Mouse (Mus musculus) CH12.LX (cell line): Measurements from ENCODE around the gene Ung. TPM values are rescaled to one million over a fixed set of nuclear protein-coding genes. Genes with fewer than 3 reads are reported as not detected.
A peak's percentile ranks its signal among the peaks of the same experiment; 100 is the strongest.

Source experiments
- DNase-seq: peaks from one replicate; pipeline ENCODE4 v3.0.0-alpha.2; 2013; ENCODE audit errors: extremely low read depth
- H3K27ac ChIP-seq: 2 replicates; pipeline ENCODE4 v1.5.1; 2012; ENCODE audit warnings: low read depth, mild to moderate bottlenecking, control low read depth, moderate library complexity; ENCODE audit not compliant: insufficient read depth
- H3K27me3 ChIP-seq: replicated peaks from 2 replicates; pipeline ENCODE3; 2012; ENCODE audit warnings: inconsistent platforms
- H3K36me3 ChIP-seq, 2 experiments: replicated peaks in 1 of 2; 2 replicates each; pipeline versions ENCODE3 to v1.6.1; 2012; ENCODE audit warnings: inconsistent platforms in 1 of 2, low read length in 1 of 2, mild to moderate bottlenecking in 1 of 2, mixed read lengths in 1 of 2, moderate library complexity in 1 of 2; ENCODE audit not compliant: control insufficient read depth in 1 of 2, insufficient read depth in 1 of 2
- H3K4me1 ChIP-seq, 2 experiments: 2 replicates each; pipeline ENCODE4 v1.6.1; 2012; ENCODE audit warnings: inconsistent platforms in 1 of 2, moderate library complexity in 1 of 2; ENCODE audit not compliant: insufficient read depth in 2 of 2, control insufficient read depth in 1 of 2
- H3K4me2 ChIP-seq: 2 replicates; pipeline ENCODE4 v1.6.1; 2012; ENCODE audit warnings: low read depth, mild to moderate bottlenecking, control low read depth; ENCODE audit not compliant: poor library complexity, insufficient read depth, severe bottlenecking
- H3K4me3 ChIP-seq, 3 experiments: fragments of 150-350 bp in 1 of 3; sonication (generic) in 1 of 3; replicated peaks in 1 of 3; 2 replicates each; pipeline versions ENCODE3 to v1.5.1; 2011 to 2012; ENCODE audit warnings: low read depth in 2 of 3, low read length in 2 of 3, mild to moderate bottlenecking in 2 of 3, moderate library complexity in 2 of 3, control low read depth in 1 of 3, improper control_type of control experiment in 1 of 3, inconsistent platforms in 1 of 3, mixed read lengths in 1 of 3; ENCODE audit not compliant: poor library complexity in 1 of 3
- H3K79me2 ChIP-seq: replicated peaks from 2 replicates; pipeline ENCODE4 v1.6.1; 2012; ENCODE audit warnings: mild to moderate bottlenecking, moderate library complexity; ENCODE audit not compliant: control insufficient read depth, poor library complexity, insufficient read depth, severe bottlenecking; ENCODE audit errors: extremely low read depth
- H3K9ac ChIP-seq: 2 replicates; pipeline ENCODE4 v1.6.1; 2012; ENCODE audit warnings: low read depth, mild to moderate bottlenecking, control low read depth, moderate library complexity; ENCODE audit not compliant: insufficient read depth
- H3K9me3 ChIP-seq: replicated peaks from 2 replicates; pipeline ENCODE3; 2012; ENCODE audit warnings: low read length, inconsistent platforms, mixed read lengths
- CHD2 ChIP-seq: IDR thresholded peaks from 2 replicates; pipeline ENCODE4 v1.6.1; 2011; ENCODE audit warnings: low read length, improper control_type of control experiment
- CTCF ChIP-seq, 2 experiments: IDR thresholded peaks in 1 of 2; conservative IDR thresholded peaks in 1 of 2; 2 replicates each; pipeline ENCODE4 v1.5.1; 2011 to 2012; ENCODE audit warnings: low read depth in 2 of 2, low read length in 2 of 2, improper control_type of control experiment in 1 of 2, inconsistent platforms in 1 of 2, mild to moderate bottlenecking in 1 of 2, moderate library complexity in 1 of 2
- ELF1 ChIP-seq: IDR thresholded peaks from 2 replicates; pipeline ENCODE4 v1.6.1; 2014; ENCODE audit warnings: low read depth, mild to moderate bottlenecking, inconsistent platforms, low read length, improper control_type of control experiment
- HCFC1 ChIP-seq: IDR thresholded peaks from 2 replicates; pipeline ENCODE4 v1.6.1; 2012; ENCODE audit warnings: low read depth, mild to moderate bottlenecking, inconsistent platforms, low read length, improper control_type of control experiment
- IRF4 ChIP-seq: IDR thresholded peaks from 2 replicates; pipeline ENCODE4 v1.6.1; 2014; ENCODE audit warnings: low read depth, mild to moderate bottlenecking, inconsistent platforms, low read length, improper control_type of control experiment
- MAX ChIP-seq: IDR thresholded peaks from 2 replicates; pipeline ENCODE4 v1.6.1; 2011; ENCODE audit warnings: low read length, improper control_type of control experiment
- MEF2A ChIP-seq: IDR thresholded peaks from 2 replicates; pipeline ENCODE4 v1.6.1; 2014; ENCODE audit warnings: low read depth, mild to moderate bottlenecking, inconsistent platforms, low read length, improper control_type of control experiment, borderline replicate concordance
- NELFE ChIP-seq: IDR thresholded peaks from 2 replicates; pipeline ENCODE4 v1.6.1; 2011; ENCODE audit warnings: low read depth, low read length, improper control_type of control experiment
- NRF1 ChIP-seq: IDR thresholded peaks from 2 replicates; pipeline ENCODE4 v1.6.1; 2014; ENCODE audit warnings: low read depth, mild to moderate bottlenecking, inconsistent platforms, low read length, improper control_type of control experiment, moderate library complexity
- PAX5 ChIP-seq: IDR thresholded peaks from 2 replicates; pipeline ENCODE4 v1.6.1; 2012; ENCODE audit warnings: low read length, inconsistent platforms, mixed read lengths
- POLR2A ChIP-seq: IDR thresholded peaks from 2 replicates; pipeline ENCODE4 v1.6.1; 2011; ENCODE audit warnings: low read depth, mild to moderate bottlenecking, improper control_type of control experiment, low read length
- RAD21 ChIP-seq: IDR thresholded peaks from 2 replicates; pipeline ENCODE4 v1.6.1; 2011; ENCODE audit warnings: low read depth, mild to moderate bottlenecking, low read length, improper control_type of control experiment, moderate library complexity
- SIN3A ChIP-seq: IDR thresholded peaks from 2 replicates; pipeline ENCODE4 v1.6.1; 2012; ENCODE audit warnings: low read length, improper control_type of control experiment, inconsistent platforms
- TCF12 ChIP-seq: IDR thresholded peaks from 2 replicates; pipeline ENCODE4 v1.6.1; 2014; ENCODE audit warnings: low read depth, mild to moderate bottlenecking, inconsistent platforms, low read length, improper control_type of control experiment
- ZMIZ1 ChIP-seq: IDR thresholded peaks from 2 replicates; pipeline ENCODE4 v1.6.1; 2012; ENCODE audit warnings: low read depth, mild to moderate bottlenecking, inconsistent platforms, low read length, improper control_type of control experiment
- ZNF384 ChIP-seq: IDR thresholded peaks from 2 replicates; pipeline ENCODE4 v1.6.1; 2012; ENCODE audit warnings: low read depth, low read length, improper control_type of control experiment, inconsistent platforms
- dilution Hi-C: fragments of 300-500 bp; cut with MboI; formaldehyde crosslinking; loops from 2 replicates; pipeline ENCODE4 v1.14.3; 2020; ENCODE audit warnings: low sequenced_read_pairs; ENCODE audit not compliant: extremely low pct_unique_long_range_greater_than_20kb, extremely low pct_ligation_motif_present
- in situ Hi-C: fragments of 300-500 bp; cut with MboI; formaldehyde crosslinking; loops from 3 replicates; pipeline ENCODE4 v1.14.3; 2019; ENCODE audit warnings: low sequenced_read_pairs, low pct_ligation_motif_present, low pct_unique_long_range_greater_than_20kb, mixed read lengths
- polyA plus RNA-seq: library from polyadenylated mRNA; unstranded; fragments of >175 nt; gene quantifications from 2 replicates; pipeline ENCODE4 v1.2.1, GENCODE M21; 2012; ENCODE audit warnings: low read depth; ENCODE audit not compliant: insufficient read length
- total RNA-seq, 2 experiments: library from RNA; depleted of rRNA; stranded (reverse); fragments of 300-350 nt in 1 of 2; fragments of >200 nt in 1 of 2; gene quantifications; 2 replicates each; pipeline ENCODE4 v1.2.3; 2012 to 2014

Ung gene
- total and polyA plus RNA-seq, 3 experiments: 39.1 to 91.9 (median 51.9) TPM

- Histone ChIP-seq H3K4me1 (peaks cover 0 to 22% of the 10 kb centered on the region in 2 experiments; a peak in 2 of 4 replicates), H3K9ac (no peak overlapping the region), H3K36me3 (no peaks in the 10 kb centered on the region), H3K4me2 (peak overlapping the region; percentile 63), H3K79me2 (no peaks in the 10 kb centered on the region), H3K27ac (no peak overlapping the region), H3K4me3 (no peak overlapping the region), H3K9me3 (peaks cover 2% of the 10 kb centered on the region), H3K27me3 (no peaks in the 10 kb centered on the region)
- DNase-seq: peak; percentile 47
- dilution Hi-C loops (no loop called here), in situ Hi-C loops (loop anchor here (5.0 kb wide), 1 partner anchor 133 kb away; no protein-coding TSS in a partner anchor)
- no peak for TF ChIP-seq NRF1
- peak; percentile 75 for TF ChIP-seq CHD2
- TF ChIP-seq TCF12: peak; percentile 29; the same call in 1 of the 2 replicates
- TF ChIP-seq HCFC1: no peak
- peak; percentile 32 for TF ChIP-seq RAD21
- TF ChIP-seq CTCF (conservative IDR thresholded peaks at IDR 0.05 in 1 of 2, IDR thresholded peaks at IDR 0.05 in 1 of 2; ENCODE audit: low read depth in 2 of 2, low read length in 2 of 2): peak; percentile 33 to 67; a peak in 2 of 4 replicates
Measured at GRCm38 (mm10) chr5:114174639-114175038, 44.5 kb downstream of the Ung start.

- H3K27me3 ChIP-seq: no peaks in the 10 kb centered on the region
- peak; percentile 62 for TF ChIP-seq POLR2A
- peak; percentile 13; the same call in 1 of the 2 replicates for TF ChIP-seq HCFC1
- TF ChIP-seq NRF1: 0 out of 2 replicates have a peak, but pooled peaks have one; percentile 18
- peak; percentile 27; the same call in 1 of the 2 replicates for TF ChIP-seq IRF4
- peak; percentile 63; the same call in 1 of the 2 replicates for TF ChIP-seq NELFE
- no peak for TF ChIP-seq ZNF384
- TF ChIP-seq PAX5: no peak
- TF ChIP-seq MEF2A: 0 out of 2 replicates have a peak, but pooled peaks have one; percentile 23
- peak; percentile 55 for TF ChIP-seq ELF1
- TF ChIP-seq MAX: peak; percentile 60
- peak; percentile 20; the same call in 1 of the 2 replicates for TF ChIP-seq TCF12
- TF ChIP-seq ZMIZ1: no peak
- no peak for TF ChIP-seq RAD21
- TF ChIP-seq SIN3A: peak; percentile 60; the same call in 1 of the 2 replicates
- in situ Hi-C loops (loop anchor here (5.0 kb wide), 1 partner anchor 132 kb away; no protein-coding TSS in a partner anchor), dilution Hi-C loops (no loop called here)
- H3K4me3 ChIP-seq: peak overlapping the region; percentile 64 to 70 (median 68)
- H3K4me2 ChIP-seq: peak overlapping the region; percentile 72
- H3K36me3 ChIP-seq: no peaks in the 10 kb centered on the region
- peak overlapping the region; percentile 8; the same call in 1 of the 2 replicates for H3K9ac ChIP-seq
- H3K9me3 ChIP-seq: peaks cover 2% of the 10 kb centered on the region
- H3K4me1 ChIP-seq: peaks cover 0 to 30% of the 10 kb centered on the region in 2 experiments; a peak in 2 of 4 replicates
- peak; percentile 96 for DNase-seq
- no peaks in the 10 kb centered on the region for H3K79me2 ChIP-seq
- H3K27ac ChIP-seq: no peak overlapping the region
Measured at GRCm38 (mm10) chr5:114175596-114176171, 45.5 kb downstream of the Ung start.
